Mouse (Mus musculus) testis, adult 2 months (tissue): Measurements from ENCODE around the gene Selenov.

ENCODE experiments used
- CTCF ChIP-seq: fragments of 200-500 bp; IDR thresholded peaks from 2 replicates; pipeline ENCODE4 v1.5.1; 2012; ENCODE audit warnings: low read depth, mild to moderate bottlenecking, inconsistent platforms, low read length, moderate library complexity; ENCODE audit not compliant: control insufficient read depth, insufficient read depth, insufficient replicate concordance
- POLR2A ChIP-seq: fragments of 200-500 bp; IDR thresholded peaks from 2 replicates; pipeline ENCODE4 v1.6.1; 2012; ENCODE audit warnings: low read depth, mild to moderate bottlenecking, inconsistent platforms, low read length, moderate library complexity; ENCODE audit not compliant: control insufficient read depth

GRCm38 (mm10) chr7:28290165-28290564 is 821 bp downstream of the Selenov start:
- TF ChIP-seq CTCF = no peak
- 0 out of 2 replicates have a peak, but pooled peaks have one; percentile 23 for TF ChIP-seq POLR2A
